Mouse (Mus musculus) 3T3-L1 (cell line): ENCODE measurements at regions not wholly inside any gene's neighbourhood (a gene's known extent, or its start where the extent isn't known, plus 50 kb on each side); places are given as distances from the start of the nearest gene placed in this dataset.

Experiments used
- DNase-seq: peaks from one replicate; pipeline ENCODE4 v3.0.0-alpha.2; 2015; ENCODE audit warnings: low read depth, low spot score

DNA sequence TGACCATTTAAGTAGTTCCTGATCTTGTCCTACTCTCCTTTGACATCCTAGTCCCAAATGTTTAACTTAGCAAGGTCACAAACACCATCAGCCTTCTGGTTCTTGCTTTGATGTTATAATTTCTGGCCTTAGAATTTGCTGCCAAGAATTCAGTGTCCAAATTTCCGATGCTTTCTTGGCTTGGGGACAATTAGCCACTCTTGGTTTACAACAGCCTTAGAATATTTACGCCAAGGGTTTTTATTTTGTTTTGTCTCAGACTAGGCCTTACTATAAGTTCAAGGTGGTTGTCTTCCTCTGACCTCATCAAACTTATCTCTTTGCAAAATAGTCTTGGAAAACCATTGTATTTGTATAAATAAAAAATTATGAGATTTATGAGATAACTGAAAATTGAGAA is 322.4 kb downstream of the Tfec start:
- DNase-seq, result no peak

DNA sequence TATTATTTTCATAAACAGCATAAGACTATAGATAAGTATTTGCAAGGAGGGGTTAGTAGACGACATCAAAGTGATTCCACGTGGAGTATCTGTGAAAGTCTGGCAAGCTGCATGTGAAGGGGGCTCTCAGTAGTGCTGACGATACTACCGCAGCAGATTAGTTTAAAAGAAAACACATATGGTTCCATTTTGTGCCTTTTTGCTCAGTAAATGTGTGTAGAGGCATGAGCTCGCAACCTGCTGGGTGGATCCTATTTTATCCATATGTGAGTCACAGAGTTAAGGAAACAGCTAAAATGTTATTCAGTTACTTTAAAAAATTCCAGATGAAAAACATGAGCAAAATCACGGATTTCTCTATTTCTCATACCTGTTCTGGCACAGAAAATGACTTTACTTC is 325.4 kb downstream of the Tfec start:
- DNase-seq, result no peak

DNA sequence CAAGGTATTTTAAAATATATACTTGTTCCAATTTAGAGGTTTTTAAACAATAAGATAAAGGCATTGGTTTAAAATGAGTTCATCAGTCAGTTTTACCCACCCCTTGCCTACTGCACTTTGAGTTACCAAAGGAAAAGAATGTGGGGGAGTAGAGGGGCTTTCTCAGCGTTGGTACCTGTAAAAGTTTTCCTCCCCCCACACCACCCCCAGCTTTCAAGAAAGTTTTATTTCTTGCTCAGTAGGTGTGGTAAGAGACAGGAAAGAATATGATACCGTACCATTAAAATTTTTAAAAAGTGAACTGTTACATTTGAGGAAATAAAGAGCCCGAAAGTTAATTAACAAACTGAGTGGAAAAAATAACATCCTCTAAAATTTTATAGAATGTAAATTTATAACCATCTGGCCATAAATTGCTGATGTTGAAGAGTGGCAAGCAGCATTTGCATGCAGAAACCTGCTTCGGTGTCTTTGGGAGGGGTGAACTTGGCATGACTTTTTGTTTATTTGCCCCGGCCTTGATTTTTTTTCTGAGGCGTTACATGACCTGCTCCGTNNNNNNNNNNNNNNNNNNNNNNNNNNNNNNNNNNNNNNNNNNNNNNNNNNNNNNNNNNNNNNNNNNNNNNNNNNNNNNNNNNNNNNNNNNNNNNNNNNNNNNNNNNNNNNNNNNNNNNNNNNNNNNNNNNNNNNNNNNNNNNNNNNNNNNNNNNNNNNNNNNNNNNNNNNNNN is 346.1 kb downstream of the Tfec start:
- DNase-seq, result no peak

DNA sequence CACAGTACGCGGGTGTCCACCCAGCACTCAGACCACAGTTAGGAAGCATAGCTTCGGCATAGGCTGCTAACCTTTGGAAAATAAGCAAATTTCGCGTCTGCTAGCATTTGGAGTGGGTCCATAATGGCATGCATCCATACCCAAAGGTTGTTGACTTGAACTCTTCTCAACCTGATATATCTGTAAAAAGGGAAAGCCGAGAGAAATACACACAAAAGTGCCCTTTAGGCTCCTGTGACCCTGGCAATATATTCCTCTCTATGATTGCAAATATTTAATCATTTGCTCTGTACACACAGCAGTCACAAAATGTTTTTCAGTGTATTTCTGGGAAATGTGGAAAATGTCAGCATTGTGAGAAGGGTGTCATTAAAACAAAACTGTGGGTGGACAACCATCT is 347.1 kb downstream of the Tfec start:
- no peak for DNase-seq

DNA sequence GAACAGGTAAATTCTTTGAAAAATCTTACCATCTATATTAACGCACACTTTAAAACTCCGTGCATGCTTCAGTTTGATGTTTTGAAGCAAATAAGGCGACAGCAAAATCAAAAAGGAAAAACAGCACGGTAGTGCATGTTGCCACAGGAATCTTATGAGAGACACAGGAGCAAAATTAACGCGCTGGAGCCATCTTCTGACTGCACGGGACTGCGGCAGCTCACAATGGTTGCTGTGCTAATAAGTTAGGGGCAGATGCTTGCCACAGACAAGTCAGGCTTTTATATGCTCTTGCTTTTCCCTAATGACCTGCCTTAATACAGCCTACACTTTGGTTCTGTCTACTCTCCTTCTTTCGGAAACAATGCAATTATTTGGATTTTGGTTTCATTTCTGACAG is 347.8 kb downstream of the Tfec start:
- no peak for DNase-seq

DNA sequence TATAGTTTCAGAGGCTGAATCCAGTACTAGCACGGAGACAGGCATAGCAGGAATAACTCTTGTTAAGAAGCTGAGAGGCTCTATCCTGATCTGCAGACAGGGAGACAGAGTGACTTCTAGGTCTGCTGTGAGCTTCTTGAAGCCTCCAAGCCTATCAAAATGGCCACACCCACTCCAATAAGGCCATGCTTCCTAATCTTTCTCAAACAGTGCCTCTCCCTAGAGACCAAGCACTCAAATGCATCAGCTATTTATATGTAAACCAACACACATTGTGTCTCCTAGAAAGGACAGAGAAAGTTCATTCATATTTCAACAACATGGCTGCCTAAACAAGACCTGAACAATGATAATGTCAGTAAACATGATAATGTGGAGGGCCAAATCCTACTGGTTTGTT is 384.2 kb downstream of the Tfec start:
- no peak for DNase-seq

DNA sequence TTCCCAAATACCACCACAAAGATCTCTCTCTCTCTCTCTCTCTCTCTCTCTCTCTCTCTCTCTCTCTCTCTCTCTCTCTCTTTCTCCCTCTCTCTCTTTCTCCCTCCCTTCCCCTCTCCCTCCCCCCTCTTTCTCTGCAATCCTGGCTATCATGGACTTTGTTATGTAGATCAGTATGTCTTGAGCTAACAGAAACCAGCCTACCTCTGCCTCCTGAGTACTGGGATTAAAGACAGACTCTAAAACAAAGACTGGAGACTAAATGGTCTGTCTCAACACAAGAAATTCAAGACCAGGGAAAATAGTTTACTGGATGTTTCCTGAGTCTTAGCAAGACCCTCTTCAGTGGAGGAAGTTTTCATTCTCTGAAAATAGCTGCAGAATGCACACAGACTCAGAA is 384.7 kb downstream of the Tfec start:
- DNase-seq, result no peak

DNA sequence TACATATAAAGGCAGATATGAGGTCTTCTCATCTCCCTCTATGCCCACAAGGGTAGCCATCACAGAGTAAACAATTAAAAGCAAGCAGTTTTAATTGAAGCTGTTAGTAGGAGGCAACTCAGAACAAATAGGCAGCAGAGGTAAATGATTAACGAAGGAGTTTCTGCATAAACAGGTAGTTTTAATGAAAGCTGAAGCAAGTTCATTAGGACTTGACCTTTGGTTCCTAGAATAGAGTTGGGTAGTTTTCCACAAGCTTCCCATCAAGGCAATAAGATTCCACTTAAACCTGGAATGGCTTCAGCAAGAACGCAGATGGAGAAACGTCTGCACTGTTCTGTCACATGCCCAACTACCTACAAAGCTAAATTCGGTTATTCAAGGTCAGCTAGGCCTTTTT is 394.4 kb downstream of the Tfec start:
- no peak for DNase-seq

DNA sequence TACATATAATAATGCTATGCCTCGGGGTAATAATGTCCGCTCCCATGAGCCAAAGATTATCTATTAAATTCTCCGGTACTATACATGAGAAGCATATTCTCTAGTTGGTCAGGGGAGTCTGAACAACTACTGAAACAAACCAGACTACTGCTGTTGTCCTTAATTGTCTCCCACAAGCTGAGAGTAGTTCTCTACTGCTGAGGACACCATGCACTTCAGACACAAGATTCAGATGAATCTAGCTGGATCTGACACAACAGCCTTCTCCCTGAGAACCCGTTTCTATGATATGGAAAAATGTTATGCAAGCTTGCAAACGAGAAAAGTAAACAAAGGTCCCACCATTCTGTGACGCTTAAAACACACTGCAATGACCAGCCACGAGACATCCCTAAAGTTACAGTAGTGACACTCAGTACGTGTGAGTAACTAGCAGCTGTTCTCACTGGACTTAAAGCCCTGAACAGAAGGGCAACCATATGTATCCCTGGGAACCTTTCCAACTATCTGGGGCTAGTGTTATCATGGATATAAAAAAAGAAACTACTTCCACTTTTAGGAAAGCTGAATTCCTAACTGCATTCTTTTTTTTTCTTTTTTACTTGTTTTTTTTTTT is 411.1 kb downstream of the Tfec start:
- DNase-seq, result no peak

DNA sequence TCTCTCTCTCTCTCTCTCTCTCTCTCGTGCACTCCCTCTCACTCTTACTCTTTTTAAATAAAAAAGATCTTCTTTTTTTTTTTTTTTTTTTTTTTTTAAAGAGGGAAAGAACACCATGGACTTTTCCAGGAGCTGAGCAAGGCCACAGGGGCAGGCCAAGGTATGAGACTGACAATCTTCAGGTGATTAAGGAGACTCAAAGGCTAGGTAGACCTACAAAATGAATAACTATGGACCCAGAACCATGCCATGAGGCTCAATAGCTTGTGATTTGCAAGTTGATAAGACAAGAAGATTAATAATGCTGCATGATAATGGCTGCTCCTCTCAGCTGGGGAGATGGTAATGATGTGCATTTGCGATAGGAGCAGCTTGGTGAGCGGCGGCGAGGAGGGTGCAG is 414.9 kb downstream of the Tfec start:
- DNase-seq, result no peak

DNA sequence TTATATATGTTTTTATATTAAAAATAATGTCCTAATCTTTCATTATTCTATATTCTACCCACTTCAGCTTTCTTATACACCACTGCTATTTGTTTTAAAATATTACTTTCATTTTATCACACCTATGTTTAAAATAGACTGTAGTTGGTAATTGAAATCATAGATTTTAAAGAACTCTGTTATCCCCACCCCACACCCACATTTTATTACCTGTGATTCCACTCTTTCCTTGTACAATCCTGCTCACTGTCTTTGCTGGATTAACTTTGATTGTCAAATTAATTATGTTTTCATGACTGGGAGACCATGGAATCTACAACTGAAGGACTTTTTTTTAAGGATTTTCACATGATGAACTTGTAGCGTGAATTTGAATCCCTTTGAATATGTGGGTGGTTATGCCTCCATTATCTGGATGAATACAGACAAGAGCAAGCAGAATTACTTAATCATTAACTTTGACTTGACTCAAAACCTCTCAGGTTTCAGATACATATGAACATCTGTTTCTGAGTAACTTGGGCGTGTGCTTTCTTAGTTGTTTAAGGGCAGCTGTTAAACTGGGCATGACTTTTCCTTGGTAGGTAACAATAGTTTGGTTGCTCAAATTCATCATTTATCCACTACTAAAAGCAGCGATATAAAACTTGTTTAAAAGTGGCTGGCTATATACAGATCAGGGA is 429.4 kb downstream of the Tfec start:
- DNase-seq, result no peak

DNA sequence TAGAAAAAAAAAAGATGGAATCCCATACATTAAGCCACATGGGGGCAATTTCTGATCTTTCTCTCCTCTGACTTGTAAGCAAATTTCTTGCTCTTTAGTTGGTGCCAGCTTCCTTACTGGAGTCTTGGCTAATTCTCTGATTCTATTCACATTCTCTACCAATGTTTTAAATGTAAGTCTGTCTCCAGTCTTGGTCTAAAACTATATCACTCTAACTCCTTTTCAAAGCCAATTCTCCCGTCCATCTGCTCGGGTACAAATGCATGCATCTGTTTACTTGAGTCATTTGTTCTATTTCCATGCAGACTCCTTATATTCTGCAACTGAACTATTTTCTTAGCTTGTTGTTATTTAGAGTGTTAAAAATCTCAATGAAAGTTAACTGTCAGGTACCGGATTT is 440.0 kb downstream of the Tfec start:
- DNase-seq, result no peak
